Mouse (Mus musculus) myocyte (in vitro differentiated cells): ENCODE measurements around the gene A630076J17Rik. TPM values are rescaled to one million over a fixed set of nuclear protein-coding genes. Genes with fewer than 3 reads are reported as not detected.

Source experiments
- H3K27me3 ChIP-seq: one replicate; pipeline ENCODE4 v1.6.1; 2011; ENCODE audit not compliant: control insufficient read depth, insufficient read depth, insufficient read length
- H3K36me3 ChIP-seq: one replicate; pipeline ENCODE4 v1.6.1; 2011; ENCODE audit not compliant: control insufficient read depth, insufficient read depth
- H3K4me2 ChIP-seq: one replicate; pipeline ENCODE4 v1.6.1; 2011; ENCODE audit warnings: low read depth, control low read depth
- H3K4me3 ChIP-seq: one replicate; pipeline ENCODE4 v1.5.1; 2011; ENCODE audit warnings: mild to moderate bottlenecking, control low read depth, moderate library complexity
- H3K79me2 ChIP-seq: one replicate; pipeline ENCODE4 v1.6.1; 2011; ENCODE audit not compliant: control insufficient read depth, insufficient read depth
- H3ac ChIP-seq: one replicate; pipeline ENCODE4 v1.6.1; 2011; ENCODE audit not compliant: control insufficient read depth, insufficient read length
- CEBPB ChIP-seq: IDR thresholded peaks from 2 replicates; pipeline ENCODE4 v1.6.1; 2011; ENCODE audit warnings: mild to moderate bottlenecking, moderate library complexity; ENCODE audit not compliant: poor library complexity, insufficient read depth, severe bottlenecking
- E2F4 ChIP-seq: IDR thresholded peaks from one replicate; pipeline ENCODE4 v1.6.1; 2011; ENCODE audit warnings: mild to moderate bottlenecking, control low read depth, moderate library complexity; ENCODE audit not compliant: insufficient read depth
- MAX ChIP-seq: IDR thresholded peaks from one replicate; pipeline ENCODE4 v1.6.1; 2011; ENCODE audit warnings: low read depth, mild to moderate bottlenecking, control low read depth
- MYOD1 ChIP-seq, 3 experiments: IDR thresholded peaks; one replicate each; pipeline ENCODE4 v1.6.1; 2011; ENCODE audit warnings: control low read depth in 2 of 3, low read depth in 2 of 3, mild to moderate bottlenecking in 2 of 3, moderate library complexity in 1 of 3; ENCODE audit not compliant: insufficient read length in 2 of 3, control insufficient read depth in 1 of 3
- MYOG ChIP-seq, 3 experiments: IDR thresholded peaks; one replicate each; pipeline ENCODE4 v1.6.1; 2011; ENCODE audit warnings: control low read depth in 2 of 3, low read depth in 2 of 3, mild to moderate bottlenecking in 2 of 3; ENCODE audit not compliant: insufficient read length in 2 of 3, control insufficient read depth in 1 of 3, insufficient read depth in 1 of 3
- POLR2A ChIP-seq: IDR thresholded peaks from one replicate; pipeline ENCODE4 v1.6.1; 2011; ENCODE audit warnings: low read depth, mild to moderate bottlenecking, control low read depth, moderate library complexity; ENCODE audit not compliant: insufficient read length
- POLR2AphosphoS2 ChIP-seq: IDR thresholded peaks from one replicate; pipeline ENCODE4 v1.6.1; 2011; ENCODE audit warnings: low read depth, control low read depth; ENCODE audit not compliant: insufficient read length
- REST ChIP-seq: IDR thresholded peaks from one replicate; pipeline ENCODE4 v1.6.1; 2011; ENCODE audit warnings: mild to moderate bottlenecking, control low read depth, moderate library complexity; ENCODE audit not compliant: insufficient read depth, insufficient read length
- SRF ChIP-seq: IDR thresholded peaks from one replicate; pipeline ENCODE4 v1.6.1; 2011; ENCODE audit warnings: low read depth; ENCODE audit not compliant: control insufficient read depth, insufficient read length
- TCF12 ChIP-seq: IDR thresholded peaks from one replicate; pipeline ENCODE4 v1.6.1; 2011; ENCODE audit warnings: mild to moderate bottlenecking, control low read depth; ENCODE audit not compliant: poor library complexity, insufficient read depth, severe bottlenecking
- TCF3 ChIP-seq: IDR thresholded peaks from one replicate; pipeline ENCODE4 v1.6.1; 2011; ENCODE audit warnings: low read depth, control low read depth; ENCODE audit not compliant: insufficient read length
- USF1 ChIP-seq: IDR thresholded peaks from one replicate; pipeline ENCODE4 v1.6.1; 2011; ENCODE audit warnings: low read depth, mild to moderate bottlenecking, control low read depth, moderate library complexity
- polyA plus RNA-seq: library from polyadenylated mRNA; unstranded; fragments of >200 nt; fragmentation: generic; extraction: Trizol; gene quantifications from one replicate; pipeline ENCODE4 v1.2.1, GENCODE M21; 2012; ENCODE audit warnings: missing spikeins

The A630076J17Rik gene
- not detected for polyA plus RNA-seq

DNA sequence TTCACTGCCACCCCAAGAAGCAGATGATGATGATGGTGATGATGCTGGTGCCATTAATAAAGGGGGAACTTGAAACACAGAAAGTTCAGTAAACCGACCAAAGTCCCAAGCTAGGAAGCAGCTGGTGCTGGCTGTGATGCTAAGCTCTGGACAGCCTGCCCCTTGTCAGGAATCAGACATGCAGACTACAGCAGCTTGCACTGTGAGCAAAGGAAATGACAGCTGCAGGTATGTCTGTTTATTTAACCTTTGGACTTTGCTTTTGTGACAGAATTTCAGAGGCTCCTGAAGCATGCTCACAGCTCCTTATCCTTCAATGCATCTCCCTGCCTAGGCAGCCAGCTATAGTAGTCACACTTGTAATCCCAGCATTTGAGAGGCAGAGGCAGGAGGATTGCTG lies at the start of gene A630076J17Rik:
TSS of gene A630076J17Rik (plus strand) at position 88 of the 400 bp plus-strand sequence.
- Histone ChIP-seq H3ac (no peak within 1 kb of the TSS), H3K36me3 (no peaks in the 10 kb centered on the region), H3K4me3 (no peak within 1 kb of the TSS), H3K27me3 (no peaks in the 10 kb centered on the region), H3K4me2 (no peak within 1 kb of the TSS), H3K79me2 (no peaks in the 10 kb centered on the region)
- TF ChIP-seq POLR2A (no peak), POLR2AphosphoS2 (no peak), TCF12 (no peak), MYOD1 (IDR thresholded peaks at IDR 0.05; ENCODE audit: control insufficient read depth in 1 of 3, insufficient read length in 2 of 3, low read depth in 2 of 3) (no peak), E2F4 (no peak), REST (no peak), MYOG (IDR thresholded peaks at IDR 0.05; ENCODE audit: control insufficient read depth in 1 of 3, insufficient read depth in 1 of 3, insufficient read length in 2 of 3, low read depth in 2 of 3) (no peak), CEBPB (no peak)

DNA sequence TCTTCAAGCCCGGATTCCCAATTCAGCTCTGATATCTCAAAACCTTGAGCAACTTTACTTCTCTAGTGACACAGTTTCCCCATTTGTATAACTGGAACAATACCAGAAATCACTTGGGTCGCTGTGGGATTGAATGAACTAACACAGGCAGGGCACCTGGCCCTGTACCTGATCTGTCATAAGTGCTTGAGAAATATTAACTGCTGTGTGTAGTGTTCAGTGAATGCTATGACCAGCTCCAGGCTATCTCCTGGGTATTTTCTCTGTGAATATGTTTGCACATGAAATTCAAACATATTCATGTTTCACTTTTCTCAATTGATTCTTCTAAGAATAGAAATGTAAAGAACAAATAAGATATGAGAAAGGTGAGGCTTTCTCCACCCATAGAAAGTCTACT lies 49.6 kb upstream of the A630076J17Rik start:
- Histone ChIP-seq H3K4me3 (no peak overlapping the region), H3K4me2 (no peak overlapping the region), H3K79me2 (no peaks in the 10 kb centered on the region), H3K27me3 (peaks cover 14% of the 10 kb centered on the region), H3K36me3 (no peaks in the 10 kb centered on the region), H3ac (no peak overlapping the region)
- no peak for TF ChIP-seq USF1
- TF ChIP-seq TCF3: no peak
- TF ChIP-seq MYOG (IDR thresholded peaks at IDR 0.05; ENCODE audit: control insufficient read depth in 1 of 3, insufficient read depth in 1 of 3, insufficient read length in 2 of 3, low read depth in 2 of 3): no peak
- TF ChIP-seq TCF12: no peak
- no peak for TF ChIP-seq REST
- TF ChIP-seq POLR2AphosphoS2: no peak
- no peak for TF ChIP-seq MAX
- TF ChIP-seq SRF: no peak
- TF ChIP-seq CEBPB: no peak
- no peak for TF ChIP-seq MYOD1 (IDR thresholded peaks at IDR 0.05; ENCODE audit: control insufficient read depth in 1 of 3, insufficient read length in 2 of 3, low read depth in 2 of 3)
- no peak for TF ChIP-seq E2F4
- TF ChIP-seq POLR2A: no peak

DNA sequence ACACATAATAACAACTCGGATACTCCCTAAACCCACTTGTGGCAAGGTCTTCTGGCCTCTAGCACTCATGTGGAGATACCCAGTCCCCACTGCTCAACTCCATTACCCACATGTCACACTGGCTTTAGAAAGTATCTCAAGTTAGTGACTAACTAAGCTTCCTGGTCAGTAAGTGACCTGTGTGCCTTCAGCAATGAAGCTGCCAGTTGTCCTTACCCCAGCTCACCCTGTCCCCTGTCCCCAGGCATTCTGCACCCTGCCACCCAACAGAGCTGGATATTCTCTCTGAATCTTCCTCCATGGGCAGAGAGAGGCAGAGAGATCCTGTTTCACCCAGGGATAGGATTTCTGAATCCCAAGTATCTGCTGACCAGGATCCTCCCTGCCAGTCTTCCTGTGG lies 47.7 kb upstream of the A630076J17Rik start, which contains the start of gene Kcna10:
TSS of gene Kcna10 (plus strand) at position 301 of the 400 bp plus-strand sequence.
- peaks cover 26% of the 10 kb centered on the region for H3K27me3 ChIP-seq
- no peaks in the 10 kb centered on the region for H3K79me2 ChIP-seq
- TF ChIP-seq MAX (no peak), POLR2A (no peak), MYOD1 (IDR thresholded peaks at IDR 0.05; ENCODE audit: control insufficient read depth in 1 of 3, insufficient read length in 2 of 3, low read depth in 2 of 3) (no peak), MYOG (IDR thresholded peaks at IDR 0.05; ENCODE audit: control insufficient read depth in 1 of 3, insufficient read depth in 1 of 3, insufficient read length in 2 of 3, low read depth in 2 of 3) (no peak), CEBPB (no peak), USF1 (no peak), REST (no peak), TCF12 (no peak)
- no peak within 1 kb of the TSS for H3K4me3 ChIP-seq
- no peak within 1 kb of the TSS for H3ac ChIP-seq
- no peaks in the 10 kb centered on the region for H3K36me3 ChIP-seq
- H3K4me2 ChIP-seq: no peak within 1 kb of the TSS

DNA sequence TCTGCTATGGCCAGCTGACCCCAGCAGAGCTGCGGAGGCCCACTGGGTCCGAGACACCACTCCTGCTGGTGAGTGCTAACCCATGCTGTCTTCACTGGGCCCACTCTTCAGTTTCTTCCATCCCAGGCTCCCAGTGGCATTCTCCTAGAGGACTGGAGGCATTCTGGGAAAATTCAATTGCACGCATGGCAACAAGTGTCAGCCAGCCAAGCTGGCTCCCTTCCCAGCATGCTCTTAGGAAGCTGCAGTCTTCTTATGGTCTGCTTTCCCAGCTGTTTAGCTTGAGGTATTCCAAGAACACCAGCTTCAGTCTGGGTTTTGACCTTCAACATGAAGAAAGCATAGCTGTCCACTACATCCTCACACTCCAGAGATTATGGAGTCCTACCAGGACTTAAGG lies 47.2 kb upstream of the A630076J17Rik start:
- Histone ChIP-seq H3K27me3 (peaks cover 29% of the 10 kb centered on the region), H3K36me3 (no peaks in the 10 kb centered on the region), H3K79me2 (no peaks in the 10 kb centered on the region), H3ac (no peak overlapping the region), H3K4me3 (no peak overlapping the region), H3K4me2 (no peak overlapping the region)
- TF ChIP-seq REST (no peak), CEBPB (no peak), TCF12 (no peak), MYOD1 (IDR thresholded peaks at IDR 0.05; ENCODE audit: control insufficient read depth in 1 of 3, insufficient read length in 2 of 3, low read depth in 2 of 3) (no peak), POLR2AphosphoS2 (no peak), MYOG (IDR thresholded peaks at IDR 0.05; ENCODE audit: control insufficient read depth in 1 of 3, insufficient read depth in 1 of 3, insufficient read length in 2 of 3, low read depth in 2 of 3) (no peak), POLR2A (no peak), SRF (no peak), MAX (no peak), TCF3 (no peak), E2F4 (no peak), USF1 (no peak)

DNA sequence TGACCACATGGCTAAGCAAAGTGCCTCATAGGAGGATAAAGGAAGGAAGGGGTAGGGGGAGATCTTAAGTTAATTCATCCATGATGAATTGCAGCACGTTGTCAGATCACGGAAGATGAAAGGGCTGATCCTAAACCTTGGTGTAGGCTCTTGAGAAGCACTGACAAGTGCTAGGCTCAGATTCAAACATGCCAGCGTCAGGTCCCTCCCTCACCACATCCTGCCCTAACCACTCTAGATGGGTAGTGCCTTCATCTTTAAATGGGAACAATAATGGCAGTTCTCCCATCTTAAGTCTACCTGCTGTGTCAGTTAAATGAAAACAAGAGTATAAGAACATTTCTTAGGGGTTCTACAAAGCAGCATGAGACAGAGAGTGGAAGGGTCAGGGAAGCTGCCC lies 44.8 kb upstream of the A630076J17Rik start:
- peaks cover 29% of the 10 kb centered on the region for H3K27me3 ChIP-seq
- H3K4me2 ChIP-seq: no peak overlapping the region
- no peaks in the 10 kb centered on the region for H3K79me2 ChIP-seq
- H3K4me3 ChIP-seq: no peak overlapping the region
- no peaks in the 10 kb centered on the region for H3K36me3 ChIP-seq
- no peak overlapping the region for H3ac ChIP-seq
- TF ChIP-seq TCF12 (no peak), MAX (no peak), E2F4 (no peak), SRF (no peak), POLR2A (no peak), MYOG (IDR thresholded peaks at IDR 0.05; ENCODE audit: control insufficient read depth in 1 of 3, insufficient read depth in 1 of 3, insufficient read length in 2 of 3, low read depth in 2 of 3) (no peak)
